Mouse (Mus musculus) liver, postnatal 0 days (tissue): ENCODE results near the gene D5Ertd579e.

Experiments
- CTCF ChIP-seq: sonication (generic); IDR thresholded peaks from 2 replicates; pipeline ENCODE4 v1.5.1; 2016; ENCODE audit warnings: antibody characterized with exemption, low read depth
- EP300 ChIP-seq: IDR thresholded peaks from 2 replicates; pipeline ENCODE4 v1.6.1; 2016; ENCODE audit warnings: antibody characterized with exemption, low read depth, mild to moderate bottlenecking

DNA sequence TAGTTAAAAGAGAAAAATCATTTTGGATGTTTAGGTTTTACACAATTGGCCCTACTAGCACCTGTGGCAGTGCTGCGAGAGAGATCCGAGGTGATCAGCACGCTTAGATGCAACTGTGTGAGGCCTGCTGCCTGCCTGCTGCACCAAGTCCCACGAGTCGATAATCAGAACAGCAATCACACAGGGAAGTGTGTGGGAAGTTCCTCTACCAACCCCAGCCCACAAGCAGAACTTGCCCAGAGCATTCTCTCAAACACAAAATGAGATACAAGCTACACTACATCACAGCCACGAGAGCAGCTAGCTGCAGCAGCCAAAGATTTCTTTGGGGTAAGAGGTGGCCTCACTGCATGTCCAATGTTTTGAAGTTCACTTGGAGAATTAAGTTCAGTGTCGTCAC is 94.3 kb downstream of the D5Ertd579e start:
- TF ChIP-seq EP300 (no peak), CTCF (no peak)
